Mouse (Mus musculus): ENCODE measurements at regions not wholly inside any gene's neighbourhood (a gene's known extent, or its start where the extent isn't known, plus 50 kb on each side); places are given as distances from the start of the nearest gene placed in this dataset.

GRCm38 (mm10) chr2:159565921-159566320 lies 768.0 kb downstream of the Gm826 start:
- DNase-seq: no peak

- DNase-seq: no peak
Observed at GRCm38 (mm10) chr2:159566461-159566860, 767.5 kb downstream of the Gm826 start.

- DNase-seq: no peak
Observed at GRCm38 (mm10) chr2:159568391-159568790, 765.6 kb downstream of the Gm826 start.

- DNase-seq: no peak
Observed at GRCm38 (mm10) chr2:159571862-159572261, 762.1 kb downstream of the Gm826 start.

GRCm38 (mm10) chr2:159575271-159575670 lies 758.7 kb downstream of the Gm826 start:
- DNase-seq: no peak

GRCm38 (mm10) chr2:159583103-159583502 lies 750.9 kb downstream of the Gm826 start:
- no peak for DNase-seq

- no peak for DNase-seq
Observed at GRCm38 (mm10) chr2:159584641-159585040, 749.3 kb downstream of the Gm826 start.

- DNase-seq: no peak
Observed at GRCm38 (mm10) chr2:159586697-159587473, 747.1 kb downstream of the Gm826 start.

- DNase-seq: no peak
Observed at GRCm38 (mm10) chr2:159591396-159592124, 742.4 kb downstream of the Gm826 start.

GRCm38 (mm10) chr2:159592841-159593240 lies 741.1 kb downstream of the Gm826 start:
- no peak for DNase-seq

GRCm38 (mm10) chr2:159596285-159596684 lies 737.7 kb downstream of the Gm826 start:
- no peak for DNase-seq

- DNase-seq: no peak
Observed at GRCm38 (mm10) chr2:159598080-159598479, 735.9 kb downstream of the Gm826 start.

- no peak for DNase-seq
Observed at GRCm38 (mm10) chr2:159607191-159607590, 726.8 kb downstream of the Gm826 start.

GRCm38 (mm10) chr2:159610451-159610850 lies 723.5 kb downstream of the Gm826 start:
- no peak for DNase-seq

- no peak for DNase-seq
Observed at GRCm38 (mm10) chr2:159616685-159617084, 717.3 kb downstream of the Gm826 start.

- no peak for DNase-seq
Observed at GRCm38 (mm10) chr2:159621261-159621660, 712.7 kb downstream of the Gm826 start.

GRCm38 (mm10) chr2:159622141-159622669 lies 711.8 kb downstream of the Gm826 start:
- DNase-seq: no peak

- no peak for DNase-seq
Observed at GRCm38 (mm10) chr2:159625306-159625705, 708.7 kb downstream of the Gm826 start.

GRCm38 (mm10) chr2:159645861-159646260 lies 688.1 kb downstream of the Gm826 start:
- no peak for DNase-seq

- no peak for DNase-seq
Observed at GRCm38 (mm10) chr2:159646595-159646994, 687.4 kb downstream of the Gm826 start.

- no peak for DNase-seq
Observed at GRCm38 (mm10) chr2:159652243-159652642, 681.7 kb downstream of the Gm826 start.

- no peak for DNase-seq
Observed at GRCm38 (mm10) chr2:159676845-159677244, 657.1 kb downstream of the Gm826 start.

GRCm38 (mm10) chr2:159680641-159681040 lies 653.3 kb downstream of the Gm826 start:
- no peak for DNase-seq

GRCm38 (mm10) chr2:159703100-159703499 lies 630.9 kb downstream of the Gm826 start:
- no peak for DNase-seq
